In genomic region chr19:5337975-5338374, GRCm38 (mm10) we compare ENCODE assay signal across 9 mouse cellular contexts. TPM values are rescaled to one million over a fixed set of nuclear protein-coding genes. Genes with fewer than 3 reads are reported as not detected.
DNase-seq lines count a peak whose midpoint lies in the region; ATAC-seq and TF ChIP-seq lines count a peak whose summit lies in the region.
"Had no signal": no experiment of that assay in that cellular context is flagged by ENCODE, and none has a peak within 500 bp of the region (broad histone marks: within the 10 kb centered on the region; RNA-seq: fewer than 3 reads in every experiment).

No protein-coding gene starts in this region.

- no peaks in the 10 kb centered on the region for H3K27me3 ChIP-seq in heart, embryonic 12.5 days (replicated peaks)
- no peaks in the 10 kb centered on the region for H3K27me3 ChIP-seq in testis, adult 2 months (ENCODE audit: control insufficient read depth, insufficient read depth, low read length)
- H3K27me3 ChIP-seq: embryonic facial prominence, embryonic 12.5 days had no signal

- peaks cover 4% of the 10 kb centered on the region for H3K4me1 ChIP-seq in heart, embryonic 12.5 days (replicated peaks)
- peaks cover 6% of the 10 kb centered on the region for H3K4me1 ChIP-seq in testis, adult 2 months (ENCODE audit: control insufficient read depth, insufficient read depth, low read length)
- H3K4me1 ChIP-seq: embryonic facial prominence, embryonic 12.5 days had no signal

- no peaks in the 10 kb centered on the region for H3K9me3 ChIP-seq in heart, embryonic 12.5 days (replicated peaks)
- H3K9me3 ChIP-seq: embryonic facial prominence, embryonic 12.5 days had no signal

- peak; percentile 96 for TF ChIP-seq CTCF in left cerebral cortex, adult 2 months (IDR thresholded peaks at IDR 0.05)
- TF ChIP-seq CTCF in testis, adult 2 months (IDR thresholded peaks at IDR 0.05; ENCODE audit: control insufficient read depth, insufficient read depth, insufficient replicate concordance, low read depth, low read length) = peak; percentile 71; the same call in 1 of the 2 replicates

- DNase-seq in heart, adult 11 months = peak; percentile 97
- DNase-seq in adrenal gland, adult 18-20 months (ENCODE audit: low spot score in 2 of 2) = peak; percentile 75 to 80
- DNase-seq in embryo, embryonic 10.5 days (ENCODE audit: low spot score) = peak; percentile 84
- DNase-seq in heart, postnatal 14 days = peak; percentile 76 to 88
- DNase-seq in left cerebral cortex, adult 2 months (ENCODE audit: extremely low spot score in 1 of 2, low spot score in 2 of 2) = peak; percentile 73 to 78
- DNase-seq in naive thymus-derived CD4-positive, alpha-beta T cell, adult 2 months (ENCODE audit: low read depth) = peak; percentile 88

- 17% methylated on average over 5 of the region's 5 CpGs for WGBS in heart, embryonic 12.5 days

- H3K27ac ChIP-seq in heart, embryonic 12.5 days (ENCODE audit: poor library complexity, severe bottlenecking) = no peak overlapping the region
- H3K27ac ChIP-seq in left cerebral cortex, adult 2 months = no peak overlapping the region
- H3K27ac ChIP-seq in testis, adult 2 months (ENCODE audit: control insufficient read depth, insufficient read depth, low read depth, low read length) = no peak overlapping the region
- H3K27ac ChIP-seq: embryonic facial prominence, embryonic 12.5 days had no signal

- no peaks in the 10 kb centered on the region for H3K36me3 ChIP-seq in heart, embryonic 12.5 days
- no peaks in the 10 kb centered on the region for H3K36me3 ChIP-seq in testis, adult 2 months (ENCODE audit: control insufficient read depth, insufficient read depth, low read length)
- H3K36me3 ChIP-seq: embryonic facial prominence, embryonic 12.5 days had no signal

- no peak overlapping the region for H3K9ac ChIP-seq in heart, embryonic 12.5 days
- H3K9ac ChIP-seq: embryonic facial prominence, embryonic 12.5 days had no signal

- intact Hi-C loops in heart, postnatal 14 days (cut with DNase I) = no loop called here
- intact Hi-C loops in left cerebral cortex, adult 2 months (cut with DNase I) = no loop called here

- no peak for ATAC-seq in heart, embryonic 12.5 days (ENCODE audit: insufficient number of reproducible peaks, low FRiP score)

- H3K4me2 ChIP-seq in heart, embryonic 12.5 days = no peak overlapping the region
- H3K4me2 ChIP-seq: embryonic facial prominence, embryonic 12.5 days had no signal

- H3K4me3 ChIP-seq in heart, embryonic 12.5 days = no peak overlapping the region
- H3K4me3 ChIP-seq in left cerebral cortex, adult 2 months = no peak overlapping the region
- peak overlapping the region; percentile 78 for H3K4me3 ChIP-seq in testis, adult 2 months (ENCODE audit: control insufficient read depth, low read depth, low read length)
- H3K4me3 ChIP-seq: embryonic facial prominence, embryonic 12.5 days had no signal

- no peak for TF ChIP-seq POLR2A in testis, adult 2 months (IDR thresholded peaks at IDR 0.05; ENCODE audit: control insufficient read depth, low read depth, low read length)

RNA-seq across cellular contexts. Expression of gene Catsper1, which starts 2.4 kb away (rescaled TPM):
- not detected in 2 replicates for polyA plus RNA-seq in heart, embryonic 12.5 days (2016; fragmentation: Nextera tagmentation; extraction: Ambion mirVana)
- not detected for total RNA-seq in adrenal gland, adult 18-20 months (2021)
- not detected for total RNA-seq in heart, postnatal 14 days (2021)
- total RNA-seq in left cerebral cortex, adult 2 months (2021) = not detected
- polyA plus RNA-seq in testis, adult 2 months (2012; rRNA removed) = 219 and 262 TPM in 2 replicates
- polyA plus RNA-seq: embryonic facial prominence, embryonic 12.5 days had no signal

RNA-seq across cellular contexts. Expression of gene Cst6, which starts 11.4 kb away (rescaled TPM):
- not detected in 2 replicates for polyA plus RNA-seq in heart, embryonic 12.5 days (2016; fragmentation: Nextera tagmentation; extraction: Ambion mirVana)
- 1 to 10 TPM; 2.5 to 3.2 TPM for total RNA-seq in adrenal gland, adult 18-20 months (2021)
- total RNA-seq in heart, postnatal 14 days (2021) = 1 to 10 TPM; 4.6 to 4.9 TPM
- 10 to 100 TPM; 25.7 to 27.4 TPM for total RNA-seq in left cerebral cortex, adult 2 months (2021)
- polyA plus RNA-seq in testis, adult 2 months (2012; rRNA removed) = 0.85 and 1.5 TPM in 2 replicates

RNA-seq across cellular contexts. Expression of gene Eif1ad, which starts 28.6 kb away (rescaled TPM):
- 42.8 and 43.0 TPM in 2 replicates for polyA plus RNA-seq in heart, embryonic 12.5 days (2016; fragmentation: Nextera tagmentation; extraction: Ambion mirVana)
- 10 to 100 TPM; 24.4 to 24.5 TPM for total RNA-seq in adrenal gland, adult 18-20 months (2021)
- total RNA-seq in heart, postnatal 14 days (2021) = 10 to 100 TPM; 21.5 to 22.6 TPM
- 10 to 100 TPM; 23.4 to 25.5 TPM for total RNA-seq in left cerebral cortex, adult 2 months (2021)
- polyA plus RNA-seq in testis, adult 2 months (2012; rRNA removed) = 24.5 and 26.9 TPM in 2 replicates

RNA-seq across cellular contexts. Expression of gene Banf1, which starts 29.0 kb away (rescaled TPM):
- 400 and 410 TPM in 2 replicates for polyA plus RNA-seq in heart, embryonic 12.5 days (2016; fragmentation: Nextera tagmentation; extraction: Ambion mirVana)
- 100 to 1,000 TPM; 127 to 129 TPM for total RNA-seq in adrenal gland, adult 18-20 months (2021)
- total RNA-seq in heart, postnatal 14 days (2021) = 100 to 1,000 TPM; 115 to 145 TPM
- 10 to 100 TPM; 75.5 to 82.2 TPM for total RNA-seq in left cerebral cortex, adult 2 months (2021)
- 105 and 120 TPM in 2 replicates for polyA plus RNA-seq in testis, adult 2 months (2012; rRNA removed)

RNA-seq across cellular contexts. Expression of gene Gal3st3, which starts 39.8 kb away (rescaled TPM):
- polyA plus RNA-seq in heart, embryonic 12.5 days (2016; fragmentation: Nextera tagmentation; extraction: Ambion mirVana) = 3.8 and 4.5 TPM in 2 replicates
- total RNA-seq in adrenal gland, adult 18-20 months (2021) = under 1 TPM; 0.13 to 0.29 TPM
- 10 to 100 TPM; 20.0 to 23.8 TPM for total RNA-seq in heart, postnatal 14 days (2021)
- 10 to 100 TPM; 78.0 to 80.9 TPM for total RNA-seq in left cerebral cortex, adult 2 months (2021)
- polyA plus RNA-seq in testis, adult 2 months (2012; rRNA removed) = 2.2 and 2.4 TPM in 2 replicates

Comparison
In these comparisons a context has a peak if more than half of its experiments do, and no peak if none do; other contexts are left out.
1. RNA of gene Cst6, which starts 11.4 kb away (total RNA-seq): 25.7 to 27.4 TPM in left cerebral cortex, adult 2 months; 4.6 to 4.9 TPM in heart, postnatal 14 days and 2.5 to 3.2 TPM in adrenal gland, adult 18-20 months; every median in the first group is over 4 times any median in the second.
2. Peak in every context shown above with its lines, with median percentiles within 50 percentile points of each other: DNase-seq.